Mouse (Mus musculus): ENCODE measurements around the gene Olfr837. TPM values are rescaled to one million over a fixed set of nuclear protein-coding genes. Genes with fewer than 3 reads are reported as not detected.
"Not testable (repeated sequence)": the region's sequence is repeated elsewhere in the genome, so short reads cannot be mapped to it uniquely, and the experiment has no call there.

Gene Olfr837
- polyA plus RNA-seq (2015; fragmentation: Nextera tagmentation; extraction: Ambion mirVana): not detected in 2 replicates

GRCm38 (mm10) chr9:19136017-19136416 is at the start of gene Olfr837:
TSS of gene Olfr837 (plus strand) at chr9:19136317.
- 83% methylated on average over 1 of the region's 1 CpGs for WGBS
- H3K4me3 ChIP-seq (ENCODE audit: low read depth, low read length): no peak within 1 kb of the TSS
- no peak for ATAC-seq

GRCm38 (mm10) chr9:19092889-19093753 is 43.0 kb upstream of the Olfr837 start:
- H3K4me1 ChIP-seq (replicated peaks; ENCODE audit: control insufficient read depth, insufficient read depth, low read length); H3K4me3 ChIP-seq (ENCODE audit: low read depth, low read length); H3K4me2 ChIP-seq (replicated peaks; ENCODE audit: low read depth); H3K27me3 ChIP-seq (replicated peaks; ENCODE audit: control insufficient read depth, insufficient read depth, low read length); H3K9me3 ChIP-seq (ENCODE audit: control insufficient read depth); H3K27ac ChIP-seq (ENCODE audit: low read depth, low read length); H3K9ac ChIP-seq (ENCODE audit: low read depth, low read length); H3K36me3 ChIP-seq (ENCODE audit: control insufficient read depth, insufficient read depth): not testable (repeated sequence)
- WGBS: 20% methylated on average over 6 of the region's 6 CpGs
- peak; percentile 69; the same call in 1 of the 2 replicates for ATAC-seq

More at GRCm38 (mm10) chr9:19136017-19136416, at the start of gene Olfr837:
- Histone ChIP-seq H3K4me2 (replicated peaks; ENCODE audit: low read depth) (no peak within 1 kb of the TSS), H3K9me3 (ENCODE audit: control insufficient read depth) (no peaks in the 10 kb centered on the region), H3K27me3 (replicated peaks; ENCODE audit: control insufficient read depth, insufficient read depth, low read length) (no peaks in the 10 kb centered on the region), H3K36me3 (ENCODE audit: control insufficient read depth, insufficient read depth) (no peaks in the 10 kb centered on the region), H3K9ac (ENCODE audit: low read depth, low read length) (no peak within 1 kb of the TSS), H3K27ac (ENCODE audit: low read depth, low read length) (no peak within 1 kb of the TSS), H3K4me1 (replicated peaks; ENCODE audit: control insufficient read depth, insufficient read depth, low read length) (no peaks in the 10 kb centered on the region)
- no peak for TF ChIP-seq CTCF (IDR thresholded peaks at IDR 0.05; ENCODE audit: low read depth)

GRCm38 (mm10) chr9:19097286-19097685 is 38.8 kb upstream of the Olfr837 start:
- Histone ChIP-seq H3K36me3 (ENCODE audit: control insufficient read depth, insufficient read depth) (no peaks in the 10 kb centered on the region), H3K4me3 (ENCODE audit: low read depth, low read length) (no peak overlapping the region), H3K27ac (ENCODE audit: low read depth, low read length) (no peak overlapping the region), H3K4me2 (replicated peaks; ENCODE audit: low read depth) (no peak overlapping the region), H3K9me3 (ENCODE audit: control insufficient read depth) (no peaks in the 10 kb centered on the region), H3K27me3 (replicated peaks; ENCODE audit: control insufficient read depth, insufficient read depth, low read length) (no peaks in the 10 kb centered on the region), H3K4me1 (replicated peaks; ENCODE audit: control insufficient read depth, insufficient read depth, low read length) (no peaks in the 10 kb centered on the region), H3K9ac (ENCODE audit: low read depth, low read length) (no peak overlapping the region)
- TF ChIP-seq CTCF (IDR thresholded peaks at IDR 0.05; ENCODE audit: low read depth): no peak
- ATAC-seq: no peak
- WGBS: 90% methylated on average over 4 of the region's 4 CpGs

GRCm38 (mm10) chr9:19120082-19120481 is 16.0 kb upstream of the Olfr837 start, which contains the start of gene Olfr836:
TSS of gene Olfr836 (plus strand) at chr9:19120382.
- no peak within 1 kb of the TSS for H3K27ac ChIP-seq (ENCODE audit: low read depth, low read length)
- no peaks in the 10 kb centered on the region for H3K27me3 ChIP-seq (replicated peaks; ENCODE audit: control insufficient read depth, insufficient read depth, low read length)
- H3K9me3 ChIP-seq (ENCODE audit: control insufficient read depth): no peaks in the 10 kb centered on the region
- no peaks in the 10 kb centered on the region for H3K4me1 ChIP-seq (replicated peaks; ENCODE audit: control insufficient read depth, insufficient read depth, low read length)
- H3K36me3 ChIP-seq (ENCODE audit: control insufficient read depth, insufficient read depth): no peaks in the 10 kb centered on the region
- no peak for ATAC-seq
- no peak within 1 kb of the TSS for H3K4me3 ChIP-seq (ENCODE audit: low read depth, low read length)
- TF ChIP-seq CTCF (IDR thresholded peaks at IDR 0.05; ENCODE audit: low read depth): no peak
- H3K9ac ChIP-seq (ENCODE audit: low read depth, low read length): no peak within 1 kb of the TSS
- no peak within 1 kb of the TSS for H3K4me2 ChIP-seq (replicated peaks; ENCODE audit: low read depth)

GRCm38 (mm10) chr9:19177212-19177611 is 41.1 kb downstream of the Olfr837 start, which contains the start of gene Olfr839-ps1:
TSS of gene Olfr839-ps1 (minus strand) at chr9:19177312.
- WGBS: 83% methylated on average over 1 of the region's 1 CpGs
- ATAC-seq: no peak
- no peak within 1 kb of the TSS for H3K4me3 ChIP-seq (ENCODE audit: low read depth, low read length)
- 0 out of 2 replicates have a peak, but pooled peaks cover 2% of the 10 kb centered on the region for H3K9me3 ChIP-seq (ENCODE audit: control insufficient read depth)
- H3K9ac ChIP-seq (ENCODE audit: low read depth, low read length): no peak within 1 kb of the TSS
- no peak within 1 kb of the TSS for H3K4me2 ChIP-seq (replicated peaks; ENCODE audit: low read depth)
- H3K4me1 ChIP-seq (replicated peaks; ENCODE audit: control insufficient read depth, insufficient read depth, low read length): no peaks in the 10 kb centered on the region
- TF ChIP-seq CTCF (IDR thresholded peaks at IDR 0.05; ENCODE audit: low read depth): no peak
- no peaks in the 10 kb centered on the region for H3K27me3 ChIP-seq (replicated peaks; ENCODE audit: control insufficient read depth, insufficient read depth, low read length)
- no peaks in the 10 kb centered on the region for H3K36me3 ChIP-seq (ENCODE audit: control insufficient read depth, insufficient read depth)
- no peak within 1 kb of the TSS for H3K27ac ChIP-seq (ENCODE audit: low read depth, low read length)

Other genes with a start within 250 kb of the Olfr837 start
- not detected in 2 replicates for gene Olfr832, start 199.2 kb upstream of the Olfr837 start, polyA plus RNA-seq (2015; fragmentation: Nextera tagmentation; extraction: Ambion mirVana)
- not detected in 2 replicates for gene Olfr834, start 148.3 kb upstream of the Olfr837 start, polyA plus RNA-seq (2015; fragmentation: Nextera tagmentation; extraction: Ambion mirVana)
- not detected in 2 replicates for gene Olfr835, start 103.6 kb upstream of the Olfr837 start, polyA plus RNA-seq (2015; fragmentation: Nextera tagmentation; extraction: Ambion mirVana)
- not detected in 2 replicates for gene Olfr836, start 15.9 kb upstream of the Olfr837 start, polyA plus RNA-seq (2015; fragmentation: Nextera tagmentation; extraction: Ambion mirVana)
- gene Olfr839-ps1, start 41.0 kb downstream of the Olfr837 start, polyA plus RNA-seq (2015; fragmentation: Nextera tagmentation; extraction: Ambion mirVana): not detected in 2 replicates
- not detected in 2 replicates for gene Olfr843, start 115.7 kb downstream of the Olfr837 start, polyA plus RNA-seq (2015; fragmentation: Nextera tagmentation; extraction: Ambion mirVana)
- gene Olfr844, start 180.0 kb downstream of the Olfr837 start, polyA plus RNA-seq (2015; fragmentation: Nextera tagmentation; extraction: Ambion mirVana): not detected in 2 replicates
- not detected in 2 replicates for gene Olfr845, start 200.1 kb downstream of the Olfr837 start, polyA plus RNA-seq (2015; fragmentation: Nextera tagmentation; extraction: Ambion mirVana)
- gene Olfr846, start 227.7 kb downstream of the Olfr837 start, polyA plus RNA-seq (2015; fragmentation: Nextera tagmentation; extraction: Ambion mirVana): not detected in 2 replicates
- not detected in 2 replicates for gene Olfr847, start 242.4 kb downstream of the Olfr837 start, polyA plus RNA-seq (2015; fragmentation: Nextera tagmentation; extraction: Ambion mirVana)